ENCODE assay signal across 9 mouse cellular contexts in the genomic region with DNA sequence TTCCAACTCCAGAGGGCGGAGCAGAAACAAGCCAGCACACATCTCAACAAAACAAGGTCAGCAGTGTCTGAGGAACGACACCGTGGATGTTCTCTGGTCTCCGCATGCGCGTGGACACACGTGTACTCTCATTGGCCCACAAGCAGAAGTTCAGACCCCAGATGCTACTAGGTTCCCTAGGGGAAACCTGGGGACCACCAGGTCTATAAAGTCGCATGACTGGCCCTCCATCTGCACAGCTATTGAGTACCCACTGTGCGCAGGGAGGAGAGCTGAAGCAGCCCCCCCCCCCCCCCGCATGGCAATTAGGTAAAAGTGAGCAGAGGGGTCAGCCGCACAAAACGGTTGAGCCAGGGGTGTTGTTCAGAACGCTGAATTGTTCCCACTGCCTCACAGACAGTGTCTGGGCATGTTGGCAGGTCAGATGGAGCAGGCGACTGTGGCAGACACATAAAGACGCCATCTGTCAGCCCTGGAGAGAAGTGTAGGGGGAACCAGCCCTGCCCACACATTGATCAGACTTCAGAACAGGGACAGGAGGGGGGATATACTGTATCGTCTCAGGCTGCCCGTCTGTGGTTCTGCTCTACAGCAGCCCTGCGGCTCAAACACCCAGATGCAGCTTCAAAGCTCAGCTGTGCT. TPM values are rescaled to one million over a fixed set of nuclear protein-coding genes. Genes with fewer than 3 reads are reported as not detected.
DNase-seq lines count a peak whose midpoint lies in the region; ATAC-seq lines count a peak whose summit lies in the region.
"Had no signal": no experiment of that assay in that cellular context is flagged by ENCODE, and none has a peak within 500 bp of the region (broad histone marks: within the 10 kb centered on the region; RNA-seq: fewer than 3 reads in every experiment).

No protein-coding gene starts in this region.

- 38% methylated on average over 17 of the region's 18 CpGs for WGBS in hindbrain, embryonic 11.5 days
- 23% methylated on average over 18 of the region's 18 CpGs for WGBS in neural tube, embryonic 13.5 days

- no peaks in the 10 kb centered on the region; the same call in 1 of the 2 replicates for H3K27me3 ChIP-seq in hindbrain, embryonic 11.5 days (ENCODE audit: control insufficient read depth, insufficient read depth, low read length)
- H3K27me3 ChIP-seq in neural tube, embryonic 13.5 days = no peaks in the 10 kb centered on the region

- ATAC-seq in hindbrain, embryonic 11.5 days (ENCODE audit: low FRiP score) = peak; percentile 64
- ATAC-seq in neural tube, embryonic 13.5 days (ENCODE audit: low read depth) = peak; percentile 38
- no peak for ATAC-seq in granulocyte monocyte progenitor cell, adult 5-6 weeks (replicated peaks; ENCODE audit: poor library complexity, severe bottlenecking)
- ATAC-seq in megakaryocyte, adult 5-6 weeks (ENCODE audit: poor library complexity, severe bottlenecking) = no peak

- no peaks in the 10 kb centered on the region for H3K9me3 ChIP-seq in hindbrain, embryonic 11.5 days (ENCODE audit: control insufficient read depth, low read length)
- no peaks in the 10 kb centered on the region for H3K9me3 ChIP-seq in neural tube, embryonic 13.5 days

- H3K4me1 ChIP-seq in hindbrain, embryonic 11.5 days (replicated peaks; ENCODE audit: control insufficient read depth, insufficient read depth, low read length) = peaks cover 12% of the 10 kb centered on the region
- peaks cover 36% of the 10 kb centered on the region for H3K4me1 ChIP-seq in neural tube, embryonic 13.5 days (replicated peaks)

- H3K4me3 ChIP-seq in hindbrain, embryonic 11.5 days (ENCODE audit: low read depth, low read length) = no peak overlapping the region
- H3K4me3 ChIP-seq in neural tube, embryonic 13.5 days = no peak overlapping the region

- H3K9ac ChIP-seq in hindbrain, embryonic 11.5 days (ENCODE audit: low read depth, low read length) = 0 out of 2 replicates have a peak overlapping the region, but pooled peaks have one; percentile 11
- no peak overlapping the region for H3K9ac ChIP-seq in neural tube, embryonic 13.5 days
- H3K9ac ChIP-seq: lung, embryonic 14.5 days had no signal

- no peak overlapping the region; the same call in 1 of the 2 replicates for H3K4me2 ChIP-seq in hindbrain, embryonic 11.5 days (replicated peaks; ENCODE audit: low read depth, low read length)
- H3K4me2 ChIP-seq in neural tube, embryonic 13.5 days = peak overlapping the region; percentile 17; the same call in 1 of the 2 replicates
- H3K4me2 ChIP-seq: lung, embryonic 14.5 days had no signal

- peak overlapping the region; percentile 74 for H3K27ac ChIP-seq in hindbrain, embryonic 11.5 days (ENCODE audit: low read depth, low read length)
- H3K27ac ChIP-seq in neural tube, embryonic 13.5 days (replicated peaks) = peak overlapping the region; percentile 59

- DNase-seq in layer of hippocampus, adult 18-20 months (ENCODE audit: low spot score in 2 of 2) = peak; percentile 74 to 79
- no peak for DNase-seq in layer of hippocampus, postnatal 25 days (ENCODE audit: extremely low spot score in 1 of 2, low spot score in 1 of 2)
- peak; percentile 38 for DNase-seq in ZHBTc4 (ENCODE audit: low read depth, low spot score)
- DNase-seq in hindbrain, embryonic 11.5 days (ENCODE audit: low spot score) = peak; percentile 56
- no peak for DNase-seq in liver
- DNase-seq: lung, embryonic 14.5 days had no signal

- H3K36me3 ChIP-seq in hindbrain, embryonic 11.5 days (ENCODE audit: control insufficient read depth, insufficient read depth, low read length) = no peaks in the 10 kb centered on the region
- no peaks in the 10 kb centered on the region for H3K36me3 ChIP-seq in neural tube, embryonic 13.5 days

RNA-seq across cellular contexts. Expression of gene Tldc1, which starts 7.7 kb away (rescaled TPM):
- total RNA-seq in layer of hippocampus, adult 18-20 months (2021) = 10 to 100 TPM; 13.8 to 15.1 TPM
- total RNA-seq in layer of hippocampus, postnatal 25 days (2021) = 10 to 100 TPM; 14.1 to 17.0 TPM
- polyA plus RNA-seq in hindbrain, embryonic 11.5 days (2014; fragmentation: Nextera tagmentation; extraction: Ambion mirVana) = 7.8 and 8.5 TPM in 2 replicates
- polyA plus RNA-seq in neural tube, embryonic 13.5 days (2015; fragmentation: Nextera tagmentation; extraction: Ambion mirVana) = 9.8 and 14.6 TPM in 2 replicates
- 7.5 and 11.2 TPM in 2 replicates for total RNA-seq in granulocyte monocyte progenitor cell, adult 5-6 weeks (2014; fragmentation: Nextera tagmentation)
- total RNA-seq in granulocyte monocyte progenitor cell, adult 5-6 weeks (2017) = 2.2 and 3.9 TPM in 2 replicates
- total RNA-seq in megakaryocyte, adult 5-6 weeks (2015) = 2.2 and 2.6 TPM in 2 replicates
- 2.9 and 4.3 TPM in 2 replicates for total RNA-seq in megakaryocyte, adult 5-6 weeks (2017)

RNA-seq across cellular contexts. Expression of gene Cotl1, which starts 54.5 kb away (rescaled TPM):
- 100 to 1,000 TPM; 151 to 155 TPM for total RNA-seq in layer of hippocampus, adult 18-20 months (2021)
- total RNA-seq in layer of hippocampus, postnatal 25 days (2021) = 100 to 1,000 TPM; 121 to 140 TPM
- polyA plus RNA-seq in hindbrain, embryonic 11.5 days (2014; fragmentation: Nextera tagmentation; extraction: Ambion mirVana) = 458 and 496 TPM in 2 replicates
- 121 and 123 TPM in 2 replicates for polyA plus RNA-seq in neural tube, embryonic 13.5 days (2015; fragmentation: Nextera tagmentation; extraction: Ambion mirVana)
- total RNA-seq in granulocyte monocyte progenitor cell, adult 5-6 weeks (2014; fragmentation: Nextera tagmentation) = 136 and 152 TPM in 2 replicates
- total RNA-seq in granulocyte monocyte progenitor cell, adult 5-6 weeks (2017) = 127 and 150 TPM in 2 replicates
- 526 and 619 TPM in 2 replicates for total RNA-seq in megakaryocyte, adult 5-6 weeks (2015)
- 490 and 532 TPM in 2 replicates for total RNA-seq in megakaryocyte, adult 5-6 weeks (2017)

Comparison
In these comparisons a context has a peak if more than half of its experiments do, and no peak if none do; other contexts are left out.
1. DNase-seq: peak in layer of hippocampus, adult 18-20 months (2 of 2), ZHBTc4 (single experiment) and hindbrain, embryonic 11.5 days (single experiment); none in layer of hippocampus, postnatal 25 days (0 of 2) and liver (single experiment).
2. ATAC-seq: peak in hindbrain, embryonic 11.5 days (single experiment) and neural tube, embryonic 13.5 days (single experiment); none in granulocyte monocyte progenitor cell, adult 5-6 weeks (single experiment) and megakaryocyte, adult 5-6 weeks (single experiment).